Mouse (Mus musculus) cerebellum, adult 9-11 months (tissue): ENCODE results near the gene Sfn.

Experiments used
- DNase-seq: peaks from one replicate; pipeline ENCODE4 v3.0.0; 2022

Gene Sfn

DNA sequence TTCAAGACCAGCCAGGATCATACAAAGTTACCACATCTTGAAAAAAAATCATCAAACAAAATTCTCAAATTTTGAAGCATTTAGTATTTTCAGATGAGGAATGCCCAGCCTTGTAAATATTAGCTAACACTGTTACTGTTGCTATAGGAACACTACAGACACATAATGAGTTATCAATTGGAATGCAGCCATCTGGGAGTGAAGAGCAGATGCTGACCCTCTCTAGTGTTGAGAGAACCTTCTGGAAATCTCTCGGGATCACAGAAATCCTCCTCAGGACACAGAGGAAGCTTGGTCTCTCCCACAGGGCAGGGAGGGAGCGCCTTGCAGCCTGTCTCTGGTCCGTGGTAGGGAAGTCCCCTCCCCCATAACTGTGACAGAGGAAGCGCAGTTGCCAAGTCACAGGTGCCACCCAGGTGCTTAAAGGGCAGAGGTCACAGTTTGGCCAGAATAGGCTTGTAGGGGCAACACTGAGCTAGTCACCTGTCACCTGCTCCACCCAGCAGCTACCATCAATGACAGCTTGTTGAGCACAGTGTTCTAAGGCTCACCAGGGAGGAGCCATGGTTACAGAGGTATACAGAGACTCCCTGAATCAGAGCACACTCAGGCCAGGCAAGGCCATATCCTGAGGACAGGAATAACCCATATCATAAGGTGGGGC lies 17.6 kb upstream of the Sfn start:
- DNase-seq, result no peak

DNA sequence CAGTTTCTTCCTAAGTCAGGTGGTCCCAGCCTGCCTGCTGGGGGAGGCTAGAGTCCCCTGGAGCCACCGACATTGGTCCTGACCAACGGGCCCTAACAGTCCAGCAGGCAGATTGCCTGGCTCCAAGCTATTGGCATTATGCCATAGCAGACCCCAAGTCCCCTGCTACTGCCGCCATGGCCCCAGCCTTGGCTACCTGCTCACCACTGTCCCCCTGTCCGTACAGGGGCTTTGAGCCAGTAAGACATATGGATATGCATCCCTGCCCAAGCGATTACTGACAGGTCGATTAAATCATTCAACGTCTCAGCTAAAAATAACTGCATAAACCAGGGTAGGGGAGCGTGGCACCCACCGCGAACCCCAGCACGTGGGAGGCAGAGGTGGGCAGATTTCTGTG lies 16.0 kb upstream of the Sfn start:
- no peak for DNase-seq

- DNase-seq, result no peak
Measured at GRCm38 (mm10) chr4:133615416-133615815, 13.4 kb upstream of the Sfn start.

GRCm38 (mm10) chr4:133614274-133614761 lies 12.3 kb upstream of the Sfn start:
- DNase-seq, result no peak

GRCm38 (mm10) chr4:133613867-133614266 lies 11.9 kb upstream of the Sfn start:
- no peak for DNase-seq

DNA sequence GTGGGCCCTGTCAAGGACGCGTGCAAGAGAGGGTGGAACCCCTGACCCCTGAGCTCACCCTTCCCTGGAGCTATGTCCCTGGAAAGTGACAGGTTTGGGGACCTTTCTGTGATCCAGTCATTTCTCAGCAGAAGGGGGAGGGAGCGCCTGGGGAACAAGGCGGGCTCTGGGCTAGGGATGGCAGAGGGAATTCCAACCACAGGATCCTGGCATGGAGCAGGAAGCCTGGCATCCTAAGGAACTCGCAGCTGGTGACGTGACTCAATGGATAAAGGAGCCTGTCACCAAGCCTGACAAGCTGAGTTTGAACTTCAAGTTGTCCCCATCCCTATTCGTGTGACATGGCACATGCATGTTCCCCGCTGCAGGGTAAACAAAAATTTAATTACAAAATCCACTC lies 11.1 kb upstream of the Sfn start:
- DNase-seq, result no peak

DNA sequence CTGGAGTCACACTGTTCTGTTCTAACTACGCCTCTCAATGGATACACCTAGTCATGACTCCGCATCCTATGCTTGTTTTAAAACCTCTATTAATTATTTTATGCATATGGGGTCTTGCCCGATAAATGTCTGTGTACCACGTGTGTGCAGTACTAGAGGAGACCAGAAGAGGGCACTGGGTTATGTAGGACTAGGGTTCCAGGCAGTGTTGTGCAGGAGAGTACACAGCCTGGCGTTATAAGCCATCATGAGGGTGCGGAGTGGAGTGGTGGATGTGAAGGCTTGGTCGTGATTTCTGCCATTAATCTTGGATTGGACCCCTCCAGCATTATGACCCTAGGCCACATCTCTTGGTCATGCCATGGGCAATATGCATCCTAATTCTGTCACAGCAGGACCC lies 10.4 kb upstream of the Sfn start:
- DNase-seq, result no peak

GRCm38 (mm10) chr4:133611815-133612214 lies 9.8 kb upstream of the Sfn start:
- DNase-seq, result no peak

GRCm38 (mm10) chr4:133609719-133610118 lies 7.8 kb upstream of the Sfn start:
- DNase-seq, result peak; percentile 68

DNA sequence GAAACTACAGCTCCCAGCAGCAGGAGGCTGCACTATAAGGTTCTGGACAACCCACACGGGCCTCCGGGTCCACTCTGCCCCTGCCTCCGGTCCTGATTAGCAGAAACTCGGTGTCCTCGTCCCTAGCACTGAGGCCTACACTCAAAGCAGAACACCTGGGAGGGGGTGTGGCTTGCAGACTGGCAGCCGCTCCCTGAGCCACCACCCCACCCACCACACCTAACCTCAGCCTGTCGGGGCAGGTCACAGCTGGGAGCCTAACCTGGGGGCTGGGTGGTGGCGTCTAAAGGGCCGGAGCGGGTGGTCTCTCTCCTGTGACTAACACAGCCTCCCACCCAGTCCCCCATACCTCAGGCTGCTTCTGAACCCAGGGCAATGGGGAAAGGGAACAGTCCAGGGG lies 5.3 kb upstream of the Sfn start:
- DNase-seq, result no peak

DNA sequence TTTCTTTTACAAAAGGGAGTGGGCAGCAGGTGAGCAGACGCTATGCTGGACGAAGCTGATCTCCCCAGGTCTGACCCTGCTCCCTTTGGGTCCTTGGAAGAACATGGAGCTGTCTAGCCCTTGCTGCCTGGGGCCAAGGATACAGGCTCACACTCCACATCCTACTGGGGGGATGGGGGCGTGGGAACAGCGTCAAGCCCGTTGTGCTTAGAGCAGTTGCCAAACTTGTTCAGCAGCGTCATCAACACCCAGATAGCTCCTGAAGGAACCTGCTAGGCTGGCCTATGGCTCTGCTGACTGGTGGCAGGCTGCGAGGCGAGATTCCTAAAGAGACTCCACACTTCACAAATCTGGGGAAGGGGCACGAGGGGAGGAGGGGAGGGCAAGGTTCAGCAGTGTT lies 3.4 kb upstream of the Sfn start:
- DNase-seq, result no peak

- no peak for DNase-seq
Measured at GRCm38 (mm10) chr4:133604856-133605255, 2.9 kb upstream of the Sfn start.

GRCm38 (mm10) chr4:133604175-133604574 lies 2.2 kb upstream of the Sfn start:
- DNase-seq, result no peak

GRCm38 (mm10) chr4:133603056-133603455 lies 1.1 kb upstream of the Sfn start:
- no peak for DNase-seq

DNA sequence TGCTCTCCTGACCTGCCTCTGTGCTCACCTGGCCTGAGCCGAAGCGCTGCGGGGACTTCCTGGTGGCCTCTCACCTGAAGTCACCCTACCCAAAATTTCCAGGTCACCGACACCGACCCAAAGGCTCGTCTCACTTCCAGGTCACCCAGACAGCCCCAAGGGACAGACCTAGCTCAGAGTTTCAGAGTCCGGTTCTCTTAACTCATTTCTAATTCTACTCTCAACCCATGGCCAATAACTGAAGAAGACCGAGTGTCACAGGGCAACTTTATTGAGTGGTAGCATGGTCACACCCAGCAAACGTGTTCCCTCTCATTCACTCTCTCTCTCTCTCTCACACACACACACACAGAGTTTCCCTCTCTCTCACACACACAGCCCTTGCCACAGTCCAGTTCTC lies 1.7 kb downstream of the Sfn start:
- DNase-seq, result no peak

DNA sequence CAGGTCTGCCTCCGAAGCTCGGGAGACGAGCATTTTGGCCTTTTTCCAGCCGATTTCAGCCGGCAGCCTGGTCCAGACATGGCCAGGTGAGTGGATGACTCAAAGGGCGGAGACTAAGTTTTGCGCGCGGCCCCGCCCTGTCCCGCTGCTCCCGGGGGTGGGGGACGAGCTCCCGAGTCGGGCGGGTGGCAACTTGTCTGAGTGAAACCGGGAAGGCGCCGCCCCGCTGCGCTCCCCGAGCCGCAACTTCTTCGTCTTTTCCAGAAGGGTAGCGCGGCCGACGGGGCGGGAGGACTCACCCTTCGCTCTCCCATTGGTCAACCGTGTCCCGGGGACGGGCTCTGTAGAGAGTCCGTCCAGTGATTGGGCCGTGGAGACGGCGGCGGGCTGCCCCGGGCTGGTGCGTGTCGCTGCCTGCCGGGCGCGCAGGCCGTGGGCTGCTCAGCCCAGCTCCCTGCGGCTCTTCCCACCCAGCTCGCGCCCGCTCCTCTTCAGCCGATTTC lies 2.3 kb downstream of the Sfn start:
- DNase-seq, result peak; percentile 73

DNA sequence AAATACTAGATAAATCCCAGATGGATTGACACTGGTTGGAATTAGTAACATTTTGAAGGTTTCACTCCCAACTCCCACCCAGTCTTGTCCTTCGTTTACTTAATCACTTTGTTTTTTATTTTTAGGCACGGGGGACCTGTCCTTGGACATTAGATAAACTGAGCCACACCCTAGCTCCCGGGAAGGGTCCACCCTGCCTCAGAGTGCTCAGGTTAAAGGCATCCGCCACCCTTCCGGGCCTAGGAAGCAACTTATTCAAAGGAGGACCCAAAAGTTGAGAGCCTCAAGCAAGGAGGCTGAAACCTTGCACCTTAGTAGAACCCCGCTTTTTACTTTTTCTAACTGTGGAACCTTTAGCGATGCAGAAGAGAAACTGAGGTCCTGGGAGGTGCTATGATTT lies 2.9 kb downstream of the Sfn start:
- no peak for DNase-seq

DNA sequence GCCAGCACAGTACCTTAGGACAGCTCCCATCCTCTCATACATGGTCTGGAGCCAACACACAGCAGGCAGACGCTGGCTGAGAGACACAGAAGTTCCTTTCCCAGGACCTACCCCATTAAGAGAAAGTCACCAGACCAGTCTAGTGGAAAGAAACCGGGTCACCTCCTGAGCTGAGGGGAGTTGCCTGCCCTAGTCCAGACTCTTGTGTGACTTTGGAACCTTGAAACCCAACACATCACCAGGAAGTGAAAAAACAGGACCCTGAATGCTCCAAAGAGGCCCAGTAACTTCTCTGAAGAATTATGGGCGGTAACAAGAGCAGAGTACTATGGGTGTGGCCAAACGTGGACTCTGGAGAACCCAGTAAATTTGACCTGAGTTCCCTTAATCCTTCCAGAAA lies 3.4 kb downstream of the Sfn start:
- no peak for DNase-seq

DNA sequence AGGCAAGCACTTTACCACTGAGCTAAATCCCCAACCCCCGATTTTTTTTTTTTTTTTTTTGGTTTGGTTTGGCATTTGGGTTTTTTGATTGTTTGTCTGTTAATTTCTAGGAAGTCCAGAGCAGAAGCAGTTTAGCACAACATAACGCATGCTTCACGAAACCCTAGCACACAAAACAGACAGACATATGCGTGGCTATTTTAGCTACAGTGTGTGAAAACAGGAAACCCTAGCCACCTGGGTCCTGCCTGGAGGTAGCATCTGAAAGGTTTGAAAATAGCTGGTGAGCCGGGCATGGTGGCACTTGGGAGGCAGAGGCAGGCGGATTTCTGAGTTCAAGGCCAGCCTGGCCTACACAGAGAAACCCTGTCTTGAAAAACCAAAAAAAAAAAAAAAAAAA lies 5.9 kb downstream of the Sfn start:
- DNase-seq, result no peak

GRCm38 (mm10) chr4:133595538-133595937 lies 6.4 kb downstream of the Sfn start:
- no peak for DNase-seq

DNA sequence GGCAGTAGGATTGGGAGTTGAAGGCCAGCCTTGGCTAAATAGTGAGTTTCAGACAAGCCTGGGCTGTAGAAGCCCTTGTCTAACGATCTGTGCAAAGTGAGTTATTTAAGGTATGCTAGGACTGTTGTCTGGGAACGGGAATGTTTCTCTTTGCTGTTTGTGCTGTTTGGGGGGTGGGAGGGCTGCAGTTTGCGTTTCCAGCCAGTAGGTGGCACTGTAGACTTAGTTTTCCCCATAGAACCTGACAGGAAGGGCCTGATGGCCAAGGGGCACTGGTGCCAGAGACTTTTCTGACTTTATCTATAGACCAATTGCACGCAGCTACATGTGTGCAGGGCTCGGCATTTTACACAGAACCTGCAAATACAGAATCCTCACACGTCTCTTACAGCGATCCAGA lies 9.4 kb downstream of the Sfn start:
- no peak for DNase-seq

GRCm38 (mm10) chr4:133584059-133584951 lies 17.7 kb downstream of the Sfn start, which contains the start of gene Gpn2:
Gpn2 (plus strand) TSS chr4:133584362.
- peak; percentile 76 for DNase-seq

- DNase-seq, result no peak
Measured at GRCm38 (mm10) chr4:133583690-133584058, 18.3 kb downstream of the Sfn start.

DNA sequence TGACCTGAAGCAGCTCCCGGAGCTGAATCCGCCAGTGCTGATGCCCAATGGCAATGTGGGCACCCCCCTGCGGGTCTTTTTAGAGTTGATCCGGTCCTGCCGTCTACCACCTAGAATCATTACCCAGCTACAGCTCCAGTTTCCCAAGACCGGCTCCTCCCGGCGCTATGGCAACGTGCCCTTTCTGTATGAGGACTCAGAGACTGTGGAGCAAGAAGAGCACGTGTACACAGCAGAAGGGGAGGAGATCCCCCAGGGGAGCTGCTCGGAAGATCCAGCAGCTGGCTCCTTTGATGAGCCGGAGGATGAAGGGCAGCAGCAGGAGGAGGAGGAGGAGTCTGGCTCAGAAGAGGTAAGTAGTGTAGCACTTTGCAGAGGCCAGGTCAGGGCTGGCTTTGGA lies 24.0 kb downstream of the Sfn start:
- no peak for DNase-seq
